Mouse (Mus musculus): ENCODE measurements at regions not wholly inside any gene's neighbourhood (a gene's known extent, or its start where the extent isn't known, plus 50 kb on each side); places are given as distances from the start of the nearest gene placed in this dataset.
"Not testable (repeated sequence)": the region's sequence is repeated elsewhere in the genome, so short reads cannot be mapped to it uniquely, and the experiment has no call there.

GRCm38 (mm10) chr1:128498042-128498772 lies 81.0 kb upstream of the Dars start:
- Histone ChIP-seq H3K4me1 (replicated peaks; ENCODE audit: control insufficient read depth, insufficient read depth, low read length) (no peaks in the 10 kb centered on the region), H3K4me3 (ENCODE audit: low read depth, low read length) (no peak overlapping the region), H3K27me3 (replicated peaks; ENCODE audit: control insufficient read depth, insufficient read depth, low read length) (no peaks in the 10 kb centered on the region), H3K9me3 (ENCODE audit: control insufficient read depth) (no peaks in the 10 kb centered on the region), H3K9ac (ENCODE audit: low read depth, low read length) (no peak overlapping the region), H3K4me2 (replicated peaks; ENCODE audit: low read depth) (no peak overlapping the region), H3K36me3 (ENCODE audit: control insufficient read depth, insufficient read depth) (no peaks in the 10 kb centered on the region), H3K27ac (ENCODE audit: low read depth, low read length) (no peak overlapping the region)
- WGBS, result 55% methylated on average over 9 of the region's 9 CpGs
- TF ChIP-seq CTCF (IDR thresholded peaks at IDR 0.05; ENCODE audit: low read depth), result no peak
- ATAC-seq, result no peak

- Histone ChIP-seq H3K9ac (ENCODE audit: low read depth, low read length) (no peak overlapping the region), H3K27me3 (replicated peaks; ENCODE audit: control insufficient read depth, insufficient read depth, low read length) (no peaks in the 10 kb centered on the region), H3K4me2 (replicated peaks; ENCODE audit: low read depth) (no peak overlapping the region), H3K36me3 (ENCODE audit: control insufficient read depth, insufficient read depth) (no peaks in the 10 kb centered on the region), H3K27ac (ENCODE audit: low read depth, low read length) (no peak overlapping the region), H3K9me3 (ENCODE audit: control insufficient read depth) (no peaks in the 10 kb centered on the region), H3K4me3 (ENCODE audit: low read depth, low read length) (no peak overlapping the region), H3K4me1 (replicated peaks; ENCODE audit: control insufficient read depth, insufficient read depth, low read length) (no peaks in the 10 kb centered on the region)
- no peak for TF ChIP-seq CTCF (IDR thresholded peaks at IDR 0.05; ENCODE audit: low read depth)
- WGBS, result 95% methylated on average over 2 of the region's 2 CpGs
- ATAC-seq, result no peak
Observed at GRCm38 (mm10) chr1:128492251-128492650, 75.1 kb upstream of the Dars start.

GRCm38 (mm10) chr1:128487181-128487580 lies 70.0 kb upstream of the Dars start:
- not testable (repeated sequence) for H3K4me3 ChIP-seq (ENCODE audit: low read depth, low read length); H3K27ac ChIP-seq (ENCODE audit: low read depth, low read length); H3K9me3 ChIP-seq (ENCODE audit: control insufficient read depth); H3K9ac ChIP-seq (ENCODE audit: low read depth, low read length); H3K27me3 ChIP-seq (replicated peaks; ENCODE audit: control insufficient read depth, insufficient read depth, low read length); H3K4me1 ChIP-seq (replicated peaks; ENCODE audit: control insufficient read depth, insufficient read depth, low read length); H3K4me2 ChIP-seq (replicated peaks; ENCODE audit: low read depth); ATAC-seq; H3K36me3 ChIP-seq (ENCODE audit: control insufficient read depth, insufficient read depth)
- 88% methylated on average over 2 of the region's 4 CpGs for WGBS

GRCm38 (mm10) chr1:128478376-128478775 lies 61.2 kb upstream of the Dars start:
- 85% methylated on average over 6 of the region's 6 CpGs for WGBS
- Histone ChIP-seq H3K4me3 (ENCODE audit: low read depth, low read length) (no peak overlapping the region), H3K36me3 (ENCODE audit: control insufficient read depth, insufficient read depth) (no peaks in the 10 kb centered on the region), H3K9ac (ENCODE audit: low read depth, low read length) (no peak overlapping the region), H3K4me1 (replicated peaks; ENCODE audit: control insufficient read depth, insufficient read depth, low read length) (no peaks in the 10 kb centered on the region), H3K9me3 (ENCODE audit: control insufficient read depth) (no peaks in the 10 kb centered on the region), H3K4me2 (replicated peaks; ENCODE audit: low read depth) (no peak overlapping the region), H3K27me3 (replicated peaks; ENCODE audit: control insufficient read depth, insufficient read depth, low read length) (no peaks in the 10 kb centered on the region), H3K27ac (ENCODE audit: low read depth, low read length) (no peak overlapping the region)
- no peak for ATAC-seq
- no peak for TF ChIP-seq CTCF (IDR thresholded peaks at IDR 0.05; ENCODE audit: low read depth)

GRCm38 (mm10) chr1:128477653-128478052 lies 60.5 kb upstream of the Dars start:
- Histone ChIP-seq H3K27me3 (replicated peaks; ENCODE audit: control insufficient read depth, insufficient read depth, low read length) (no peaks in the 10 kb centered on the region), H3K4me1 (replicated peaks; ENCODE audit: control insufficient read depth, insufficient read depth, low read length) (no peaks in the 10 kb centered on the region), H3K36me3 (ENCODE audit: control insufficient read depth, insufficient read depth) (no peaks in the 10 kb centered on the region), H3K4me2 (replicated peaks; ENCODE audit: low read depth) (no peak overlapping the region), H3K4me3 (ENCODE audit: low read depth, low read length) (no peak overlapping the region), H3K9ac (ENCODE audit: low read depth, low read length) (no peak overlapping the region), H3K9me3 (ENCODE audit: control insufficient read depth) (no peaks in the 10 kb centered on the region), H3K27ac (ENCODE audit: low read depth, low read length) (no peak overlapping the region)
- no peak for TF ChIP-seq CTCF (IDR thresholded peaks at IDR 0.05; ENCODE audit: low read depth)
- ATAC-seq, result no peak
- WGBS, result 93% methylated on average over 2 of the region's 2 CpGs

- Histone ChIP-seq H3K4me1 (replicated peaks; ENCODE audit: control insufficient read depth, insufficient read depth, low read length) (no peaks in the 10 kb centered on the region), H3K27me3 (replicated peaks; ENCODE audit: control insufficient read depth, insufficient read depth, low read length) (peaks cover 3% of the 10 kb centered on the region; the same call in 1 of the 2 replicates), H3K4me2 (replicated peaks; ENCODE audit: low read depth) (peak overlapping the region; percentile 46), H3K27ac (ENCODE audit: low read depth, low read length) (no peak overlapping the region), H3K9me3 (ENCODE audit: control insufficient read depth) (no peaks in the 10 kb centered on the region), H3K36me3 (ENCODE audit: control insufficient read depth, insufficient read depth) (no peaks in the 10 kb centered on the region), H3K9ac (ENCODE audit: low read depth, low read length) (no peak overlapping the region), H3K4me3 (ENCODE audit: low read depth, low read length) (no peak overlapping the region)
- WGBS, result 38% methylated on average over 15 of the region's 15 CpGs
- peak; percentile 22; the same call in 1 of the 2 replicates for ATAC-seq
- TF ChIP-seq CTCF (IDR thresholded peaks at IDR 0.05; ENCODE audit: low read depth), result no peak
Observed at GRCm38 (mm10) chr1:128472713-128473230, 55.6 kb upstream of the Dars start.

Measured in intestine, postnatal 0 days (tissue).